Mouse (Mus musculus) cerebellum, postnatal 14 days (tissue): ENCODE results near the gene Glra4.
A peak's percentile ranks its signal among the peaks of the same experiment; 100 is the strongest.

Experiments used
- DNase-seq, 2 experiments: peaks; one replicate each; pipeline ENCODE4 v3.0.0; 2021; ENCODE audit warnings: mixed read lengths in 2 of 2

Glra4 gene

GRCm38 (mm10) chrX:136780041-136780440, at the start of gene Glra4:
Glra4 (minus strand) TSS chrX:136780141.
- no peak for DNase-seq

- DNase-seq, result no peak
These were observed 48.7 kb upstream of the Glra4 start for GRCm38 (mm10) chrX:136828610-136829009.

GRCm38 (mm10) chrX:136825016-136825415, 45.1 kb upstream of the Glra4 start:
- DNase-seq, result no peak

GRCm38 (mm10) chrX:136822371-136822770, 42.4 kb upstream of the Glra4 start, which contains the start of gene Plp1:
Plp1 (plus strand) TSS chrX:136822671.
- DNase-seq, result no peak

- DNase-seq, result peak; percentile 82 to 86
These were observed 40.3 kb upstream of the Glra4 start for GRCm38 (mm10) chrX:136820250-136820649.

- no peak for DNase-seq
These were observed 39.8 kb upstream of the Glra4 start for GRCm38 (mm10) chrX:136819752-136820151.

- no peak for DNase-seq
These were observed 17.3 kb upstream of the Glra4 start for GRCm38 (mm10) chrX:136797223-136797622.

- DNase-seq, result no peak
These were observed 9.5 kb upstream of the Glra4 start for GRCm38 (mm10) chrX:136789446-136789845.

- no peak for DNase-seq
These were observed 679 bp downstream of the Glra4 start for GRCm38 (mm10) chrX:136779262-136779661.

- DNase-seq, result peak; percentile 31 to 42
These were observed 1.9 kb downstream of the Glra4 start for GRCm38 (mm10) chrX:136778046-136778445.

- DNase-seq, result peak; percentile 47 to 61
These were observed 6.9 kb downstream of the Glra4 start for GRCm38 (mm10) chrX:136773035-136773434.

- DNase-seq, result peak; percentile 22 to 29
These were observed 18.6 kb downstream of the Glra4 start for GRCm38 (mm10) chrX:136761103-136762074.

- DNase-seq, result no peak
These were observed 24.5 kb downstream of the Glra4 start for GRCm38 (mm10) chrX:136755464-136755863.

- no peak for DNase-seq
These were observed 30.6 kb downstream of the Glra4 start for GRCm38 (mm10) chrX:136749329-136749728.

- DNase-seq, result peak in 1 of 2 experiments; percentile 18
These were observed 35.3 kb downstream of the Glra4 start for GRCm38 (mm10) chrX:136744663-136745062.

- DNase-seq, result peak in 1 of 2 experiments; percentile 6
These were observed 36.5 kb downstream of the Glra4 start, which contains the start of gene Morf4l2 for GRCm38 (mm10) chrX:136743459-136743858. Morf4l2 (minus strand) TSS chrX:136743690.

- DNase-seq, result peak; percentile 74 to 76
These were observed 37.3 kb downstream of the Glra4 start for GRCm38 (mm10) chrX:136742661-136743103.

- peak in 1 of 2 experiments; percentile 23 for DNase-seq
These were observed 37.7 kb downstream of the Glra4 start for GRCm38 (mm10) chrX:136742241-136742640.

- peak; percentile 81 to 82 for DNase-seq
These were observed 38.2 kb downstream of the Glra4 start for GRCm38 (mm10) chrX:136741651-136742201.

GRCm38 (mm10) chrX:136740791-136741650, 38.9 kb downstream of the Glra4 start:
- peak; percentile 90 to 91 for DNase-seq

- peak; percentile 9 to 23 for DNase-seq
These were observed 39.7 kb downstream of the Glra4 start for GRCm38 (mm10) chrX:136740087-136740790.

- no peak for DNase-seq
These were observed 47.9 kb downstream of the Glra4 start for GRCm38 (mm10) chrX:136732016-136732415.
